Mouse (Mus musculus) induced T-regulatory cell, adult 2 months (primary cell): ENCODE data around the gene Tex44.

ENCODE experiments used
- DNase-seq: peaks from one replicate; pipeline ENCODE4 v3.0.0-alpha.2; 2012; ENCODE audit warnings: low read depth

Gene Tex44

DNA sequence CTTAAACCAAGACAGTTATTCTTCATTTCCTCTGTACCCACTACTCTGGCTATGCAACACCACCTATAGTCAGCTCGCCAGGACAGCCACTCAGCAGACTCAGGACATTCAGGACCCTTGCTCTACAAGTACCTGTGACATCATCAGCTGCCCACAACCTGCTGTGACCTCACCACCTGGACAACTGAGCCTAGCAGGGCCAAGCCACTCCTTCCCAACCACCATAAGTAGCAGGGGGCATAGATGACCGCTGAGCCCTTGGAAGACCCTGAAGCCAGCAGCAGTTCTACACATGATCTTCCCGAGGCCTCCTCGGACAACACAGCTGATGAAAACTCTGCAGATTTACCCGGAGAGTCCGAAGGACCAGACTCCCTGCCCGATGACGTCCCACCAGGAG lies at the start of gene Tex44, which contains the start of gene Nmur1:
TSS of gene Tex44 (plus strand) at position 202 of the 400 bp plus-strand sequence.
TSS of gene Nmur1 (minus strand) at position 101 of the 400 bp plus-strand sequence.
- no peak for DNase-seq

DNA sequence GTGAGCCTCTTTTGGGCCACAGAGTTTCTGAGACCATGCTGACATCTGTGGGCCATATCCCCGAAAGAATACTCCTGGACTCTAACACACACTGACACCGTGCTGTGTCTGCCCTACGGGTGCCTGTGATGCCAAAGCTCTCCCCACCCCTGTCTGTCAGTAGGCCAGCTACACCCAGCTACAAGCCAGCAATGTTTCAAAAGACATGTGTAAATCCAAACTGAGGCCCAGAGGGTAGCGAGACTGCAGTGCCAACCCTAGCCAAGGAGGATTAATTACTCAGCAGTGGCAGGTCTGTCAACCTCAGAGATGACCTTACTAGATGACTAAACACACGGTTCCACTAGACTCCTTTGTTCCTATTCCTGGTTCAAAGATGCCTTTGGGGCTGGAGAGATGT lies 49.8 kb upstream of the Tex44 start:
- no peak for DNase-seq

DNA sequence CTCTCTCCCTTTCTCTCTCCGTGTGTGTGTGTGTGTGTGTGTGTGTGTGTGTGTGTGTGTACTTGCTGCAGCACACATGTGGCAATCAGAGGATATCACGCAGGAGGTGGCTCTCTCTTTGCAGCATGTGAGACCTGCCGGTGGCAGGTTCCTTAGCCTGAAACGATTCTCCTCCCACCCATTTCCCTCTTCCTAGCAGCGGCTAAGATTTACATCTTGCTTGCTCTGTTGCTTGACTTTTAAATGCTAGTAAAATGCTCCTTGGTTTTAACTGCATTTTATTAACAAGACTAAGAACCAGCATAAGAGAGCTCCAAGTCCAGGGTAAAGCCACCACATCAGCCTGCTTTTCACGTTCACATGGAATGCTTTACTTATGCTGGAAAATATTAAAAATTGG lies 47.5 kb upstream of the Tex44 start:
- DNase-seq: no peak

DNA sequence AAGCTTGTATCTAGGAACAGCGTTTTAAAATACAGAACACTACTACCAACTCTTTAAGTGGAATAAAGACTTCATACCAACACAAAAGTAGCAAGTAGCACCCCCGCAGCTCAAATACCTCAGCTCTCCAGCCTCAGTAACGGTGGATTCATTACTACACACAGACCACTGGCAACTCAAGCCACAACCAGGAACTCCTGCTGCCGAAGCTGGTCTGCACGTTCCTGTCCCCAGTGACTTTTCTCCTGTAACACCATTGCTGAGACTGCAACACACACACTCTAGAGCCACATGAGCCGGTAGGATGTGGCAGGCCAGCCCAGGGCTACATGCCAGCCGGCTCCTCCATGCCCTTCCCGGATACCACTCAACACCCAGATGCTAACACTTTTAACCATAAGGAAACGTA lies 47.0 kb upstream of the Tex44 start:
- DNase-seq: no peak

DNA sequence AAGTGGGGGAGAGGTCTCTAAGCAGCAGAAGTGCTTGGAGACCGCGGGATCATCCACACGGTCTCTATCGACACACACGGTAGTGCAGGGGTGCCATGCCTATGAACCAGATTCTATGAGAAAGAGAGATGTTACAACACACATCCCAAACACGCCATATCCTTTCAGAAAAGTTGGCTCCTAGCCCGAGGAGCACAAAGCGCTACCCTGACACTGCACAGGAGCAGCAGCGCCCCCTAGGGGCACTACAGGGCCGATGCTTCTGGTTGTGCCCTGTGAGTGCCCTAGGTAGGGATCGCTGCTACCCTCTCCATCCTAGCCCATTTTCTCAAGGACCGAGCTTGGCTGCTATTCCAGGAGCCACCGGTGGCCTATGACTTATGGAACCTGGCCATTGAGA lies 45.1 kb upstream of the Tex44 start:
- peak; percentile 79 for DNase-seq

DNA sequence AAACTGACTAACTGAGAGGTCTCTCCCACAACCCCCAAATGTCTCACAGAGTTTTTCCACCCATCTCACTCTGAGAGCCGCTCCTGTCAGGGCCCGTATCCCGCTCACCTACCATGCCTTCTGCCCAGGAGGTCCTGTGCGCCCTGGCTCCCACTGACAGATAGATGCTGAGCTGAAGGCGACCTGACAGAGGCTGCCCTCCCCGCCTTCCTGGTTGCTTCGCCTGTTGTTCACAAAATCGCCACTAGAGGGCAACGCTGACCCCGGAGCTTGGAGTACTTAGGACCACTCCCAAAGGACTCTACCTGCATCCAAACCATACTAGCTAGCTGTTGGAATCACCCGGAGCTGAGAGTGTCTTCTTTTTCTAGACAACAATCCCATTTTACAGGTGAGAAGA lies 36.9 kb upstream of the Tex44 start:
- DNase-seq: peak; percentile 90

DNA sequence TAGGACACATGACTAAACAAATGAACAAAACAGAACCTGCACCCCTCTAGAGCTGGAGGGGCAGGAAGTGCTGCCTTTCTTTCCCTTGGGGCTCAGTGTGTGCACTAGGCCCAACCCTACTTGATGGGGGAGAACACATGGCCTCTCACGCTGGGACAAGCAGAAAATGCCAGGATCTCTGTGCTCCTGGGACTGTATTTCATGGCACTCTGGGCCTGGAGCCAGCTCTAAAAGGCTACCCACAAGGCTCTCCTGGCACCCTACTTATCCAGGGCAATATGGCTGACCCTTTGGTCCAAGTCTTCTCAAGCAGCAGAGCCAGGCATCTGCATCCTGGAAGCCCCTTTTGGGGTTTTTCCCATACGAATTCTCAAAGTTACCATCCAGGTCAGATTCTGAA lies 34.7 kb upstream of the Tex44 start:
- DNase-seq: no peak

DNA sequence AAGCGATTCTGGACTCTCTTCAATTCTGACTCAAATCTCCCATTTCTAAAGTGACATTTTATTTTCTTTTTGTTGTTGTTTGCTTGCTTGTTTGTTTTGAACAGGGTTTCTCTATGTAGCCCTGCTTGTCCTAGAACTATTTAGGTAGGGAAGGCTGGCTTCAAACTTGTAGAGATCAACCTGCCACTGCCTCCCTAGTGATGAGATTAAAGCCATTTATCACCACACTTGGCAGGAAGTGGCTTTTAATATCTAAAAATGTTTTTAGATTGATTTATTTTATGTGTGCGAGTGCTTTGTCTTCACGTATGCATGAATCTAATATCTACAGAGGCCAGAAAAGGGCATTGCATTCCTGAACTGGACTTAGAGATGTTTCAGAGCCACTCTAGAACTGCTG lies 32.9 kb upstream of the Tex44 start:
- DNase-seq: peak; percentile 65

DNA sequence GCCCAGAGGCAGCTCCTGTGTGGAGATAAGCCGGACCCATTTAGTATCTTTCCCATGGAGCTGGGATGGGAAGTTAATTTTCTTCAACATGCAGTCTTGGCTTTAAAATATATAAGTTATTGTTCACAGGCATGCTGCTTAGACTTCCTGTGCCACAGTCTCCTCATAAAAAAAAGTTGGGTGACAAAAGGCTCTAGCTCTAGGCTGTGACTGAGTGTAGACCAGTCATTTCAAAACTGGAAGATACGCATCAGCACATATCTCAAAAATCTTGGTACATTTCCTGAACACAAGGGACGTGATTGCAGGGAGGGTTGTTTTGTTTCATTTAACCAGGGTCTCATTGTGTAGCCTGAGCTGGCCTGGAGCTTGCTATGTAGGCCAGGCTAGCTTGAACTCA lies 31.9 kb upstream of the Tex44 start:
- DNase-seq: peak; percentile 92

DNA sequence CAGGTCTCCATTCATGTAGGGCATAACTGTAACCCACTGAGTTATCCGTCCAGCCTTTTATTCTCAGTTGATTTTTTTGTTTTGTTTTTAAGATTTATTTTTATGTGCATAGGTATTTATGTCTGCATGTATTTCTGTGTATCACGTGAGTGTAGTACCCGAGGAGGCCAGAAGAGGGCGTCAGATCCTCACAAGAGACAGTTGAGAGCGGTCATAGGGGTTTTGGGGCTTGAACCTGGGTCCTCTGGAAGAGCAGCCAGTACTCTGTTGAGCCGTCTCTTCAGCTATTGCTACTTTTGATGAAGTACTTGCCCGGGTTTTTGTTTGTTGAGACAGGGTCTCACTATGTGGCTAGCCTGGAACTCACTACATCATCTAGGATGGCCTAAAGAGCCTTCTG lies 30.2 kb upstream of the Tex44 start:
- peak; percentile 59 for DNase-seq

DNA sequence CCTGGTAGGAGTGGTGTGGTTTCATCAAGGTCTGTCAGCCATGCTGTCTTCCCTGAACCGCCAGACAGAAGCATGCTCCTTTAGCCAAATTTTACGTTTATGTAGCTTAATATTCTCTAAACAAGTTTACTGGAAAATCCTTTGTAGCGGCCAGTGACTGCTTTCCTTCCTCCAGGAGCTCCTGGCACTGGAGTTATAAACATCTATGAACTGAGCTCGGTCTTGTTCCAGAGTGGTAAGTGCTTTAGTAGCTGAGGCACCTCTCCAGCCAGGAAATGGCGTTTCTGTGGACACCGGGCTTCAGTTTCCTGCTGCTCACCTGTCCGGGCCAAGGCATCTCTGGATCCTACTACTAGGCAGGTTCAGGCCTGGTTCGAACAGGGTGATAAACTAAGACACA lies 28.5 kb upstream of the Tex44 start:
- no peak for DNase-seq

DNA sequence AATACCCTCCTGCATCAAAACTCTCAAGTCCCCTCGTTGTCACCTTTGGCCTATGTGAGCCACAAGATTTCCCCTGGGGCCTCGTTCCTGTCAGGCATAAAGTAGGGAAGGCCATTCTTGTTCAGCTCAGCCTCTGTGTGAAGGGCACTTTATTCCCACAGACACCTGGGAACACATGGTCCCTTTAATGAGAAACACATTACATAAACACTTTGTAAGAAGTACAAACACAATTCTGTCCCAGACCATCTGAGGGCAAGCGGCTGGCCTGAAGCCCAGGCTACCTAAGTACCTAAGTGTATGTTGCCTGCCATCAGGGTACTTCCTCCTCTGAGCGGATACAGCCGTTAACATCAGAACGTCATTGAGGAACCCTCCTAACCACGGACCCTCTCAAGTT lies 27.9 kb upstream of the Tex44 start:
- DNase-seq: no peak

DNA sequence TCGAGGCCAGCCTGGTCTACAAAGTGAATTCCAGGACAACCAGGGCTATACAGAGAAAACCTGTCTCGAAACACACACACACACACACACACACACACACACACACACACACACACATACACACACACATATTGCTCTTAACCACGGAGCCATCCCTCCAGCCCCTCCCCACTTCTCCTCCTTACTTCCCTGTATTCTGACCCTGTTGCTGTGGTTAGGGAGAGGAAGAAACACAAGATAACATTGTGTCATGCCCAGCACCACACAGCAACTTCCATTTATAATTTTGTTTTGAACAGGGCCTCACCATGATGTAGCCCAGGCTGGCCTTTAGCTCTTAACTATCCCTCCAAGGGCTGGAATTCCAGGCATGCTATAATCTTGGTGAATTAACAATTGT lies 26.8 kb upstream of the Tex44 start:
- no peak for DNase-seq

DNA sequence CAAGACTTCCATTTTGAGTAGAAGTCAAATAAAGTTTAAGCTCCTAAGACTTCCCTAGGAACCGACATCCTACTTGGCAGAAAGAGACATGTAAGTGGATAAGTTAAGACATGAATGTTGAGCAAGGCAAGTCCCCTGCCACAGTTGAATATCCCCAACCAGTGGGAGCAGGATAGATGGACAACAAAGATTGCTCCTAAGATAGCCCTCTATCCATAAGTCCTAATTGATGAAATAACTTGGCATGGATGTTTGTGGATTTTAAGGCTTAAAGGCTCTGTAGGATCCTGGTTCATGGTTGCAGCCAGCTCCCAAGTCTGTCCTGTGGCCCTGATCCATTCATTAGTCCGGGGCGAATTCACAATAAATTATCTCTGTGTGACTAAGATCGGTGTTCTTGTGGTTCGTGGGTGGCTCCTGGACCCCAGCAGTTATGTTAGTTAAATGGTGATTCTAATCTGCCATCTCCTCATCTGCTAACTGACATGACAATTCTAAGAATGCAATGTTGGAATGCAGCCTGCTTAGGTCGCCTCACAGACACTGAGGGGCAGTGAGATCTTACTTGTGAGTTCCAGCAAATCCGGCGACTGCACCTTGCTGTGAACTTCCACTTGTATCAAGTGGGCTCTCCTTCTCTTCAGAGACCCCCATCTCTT lies 25.9 kb upstream of the Tex44 start:
- DNase-seq: no peak

DNA sequence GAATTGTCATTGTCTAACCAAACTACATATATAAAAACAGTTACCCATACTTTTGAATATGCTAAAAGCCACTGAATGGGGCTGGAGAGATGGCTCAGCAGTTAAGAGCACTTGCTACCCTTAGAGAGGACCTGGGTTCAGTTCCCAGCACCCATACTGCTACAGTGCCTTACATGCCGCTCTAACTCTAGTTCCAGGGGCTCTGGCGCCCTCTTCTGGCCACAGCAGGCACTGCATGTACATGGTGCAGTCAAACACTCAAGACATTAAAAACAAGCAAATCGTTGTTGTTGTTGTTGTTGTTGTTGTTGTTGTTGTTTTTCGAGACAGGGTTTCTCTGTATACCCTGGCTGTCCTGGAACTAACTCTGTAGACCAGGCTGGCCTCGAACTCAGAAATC lies 21.3 kb upstream of the Tex44 start:
- peak; percentile 70 for DNase-seq

DNA sequence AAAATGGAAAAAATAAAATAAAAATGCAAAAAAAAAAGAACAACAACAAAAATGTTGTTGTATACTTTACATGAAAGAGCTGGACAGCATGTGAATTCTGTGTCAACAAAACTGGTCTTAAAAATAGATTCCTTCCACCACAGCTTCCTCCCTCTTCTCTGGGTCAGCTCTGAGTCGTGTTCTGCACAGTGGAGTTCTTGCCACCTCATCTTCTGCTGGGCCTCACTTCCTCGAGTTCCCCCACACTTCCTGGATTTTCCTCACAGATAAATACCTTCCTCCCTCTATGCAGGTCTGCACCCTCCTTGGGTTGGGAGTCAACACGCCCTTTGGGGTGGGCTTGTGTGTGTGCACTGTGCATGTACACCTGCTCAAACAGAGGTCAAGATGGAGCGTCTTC lies 19.8 kb upstream of the Tex44 start:
- DNase-seq: no peak

DNA sequence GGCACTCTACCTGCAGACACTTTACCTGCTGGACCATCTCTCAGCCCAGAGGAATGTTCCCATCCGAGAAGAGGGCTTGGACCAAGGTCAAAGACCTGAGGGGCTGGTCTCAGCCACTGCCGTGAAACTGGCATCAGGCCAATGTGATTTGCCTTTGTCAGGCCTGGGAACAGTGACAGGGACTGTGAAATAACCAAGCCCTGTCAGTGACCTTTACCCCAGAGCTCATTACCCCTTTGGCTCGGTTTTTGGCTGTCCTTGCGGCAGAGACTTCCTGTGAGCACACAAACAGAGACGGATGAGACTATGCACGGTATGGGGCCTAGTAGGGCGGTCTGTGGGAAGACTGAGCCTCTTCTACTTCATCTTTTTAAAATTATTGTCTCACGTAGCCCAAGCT lies 19.2 kb upstream of the Tex44 start:
- DNase-seq: peak; percentile 71

DNA sequence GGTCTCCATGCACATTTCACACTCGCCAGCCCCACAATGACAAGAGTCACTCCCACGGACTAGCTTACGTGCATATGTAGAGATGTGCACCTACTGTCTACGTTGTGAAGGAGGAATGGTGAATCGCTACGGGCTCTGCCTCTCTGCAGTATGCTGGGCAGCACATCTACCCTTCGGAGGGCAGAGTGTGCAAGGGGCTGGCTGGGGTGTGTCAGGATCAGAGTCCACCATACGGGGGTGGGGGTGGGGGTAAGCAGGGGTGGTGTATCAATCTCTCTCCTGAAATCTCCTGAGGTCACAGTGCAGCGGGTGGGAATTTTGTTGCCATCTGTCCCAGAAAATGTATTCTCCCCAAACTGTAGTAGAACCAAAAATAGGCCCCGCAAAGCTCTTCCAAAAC lies 17.6 kb upstream of the Tex44 start:
- DNase-seq: no peak

DNA sequence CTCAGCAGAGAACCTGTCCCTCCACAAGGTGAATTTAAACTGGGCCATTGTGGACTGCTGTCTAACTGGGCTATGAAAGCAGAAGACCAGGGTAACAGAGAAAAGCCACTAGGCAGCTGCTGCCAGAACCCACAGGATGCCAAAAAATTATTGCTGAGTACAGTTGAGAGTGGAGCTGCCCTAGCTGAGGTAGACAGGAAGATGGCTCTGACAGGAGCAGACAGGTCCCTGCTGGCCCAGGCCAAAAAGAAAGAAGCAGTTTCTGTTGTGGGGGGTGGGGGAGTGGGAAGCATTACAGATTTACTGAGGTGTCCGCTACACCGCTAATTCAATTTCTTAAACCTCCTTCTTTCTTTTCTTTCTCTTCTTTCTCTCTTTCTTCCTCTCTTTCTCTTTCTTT lies 16.7 kb upstream of the Tex44 start:
- no peak for DNase-seq

DNA sequence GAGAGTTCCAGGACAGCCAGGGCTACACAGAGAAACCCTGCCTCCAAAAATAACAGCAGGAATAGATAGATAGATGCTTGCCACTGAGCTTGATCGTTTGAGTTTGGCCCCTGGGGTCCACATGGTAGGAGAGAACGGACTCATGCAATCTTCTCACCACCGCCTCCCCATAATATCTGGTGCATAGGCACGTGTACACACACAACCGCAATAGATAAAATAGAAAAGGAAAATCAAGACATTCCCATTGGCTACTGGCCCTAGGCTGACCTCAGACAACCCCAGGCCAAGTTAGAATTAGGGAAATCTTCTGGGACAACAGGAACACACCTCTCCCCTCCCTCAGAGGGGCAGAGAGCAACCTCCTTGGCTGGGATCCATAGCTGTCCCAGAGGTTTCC lies 11.4 kb upstream of the Tex44 start:
- peak; percentile 43 for DNase-seq

DNA sequence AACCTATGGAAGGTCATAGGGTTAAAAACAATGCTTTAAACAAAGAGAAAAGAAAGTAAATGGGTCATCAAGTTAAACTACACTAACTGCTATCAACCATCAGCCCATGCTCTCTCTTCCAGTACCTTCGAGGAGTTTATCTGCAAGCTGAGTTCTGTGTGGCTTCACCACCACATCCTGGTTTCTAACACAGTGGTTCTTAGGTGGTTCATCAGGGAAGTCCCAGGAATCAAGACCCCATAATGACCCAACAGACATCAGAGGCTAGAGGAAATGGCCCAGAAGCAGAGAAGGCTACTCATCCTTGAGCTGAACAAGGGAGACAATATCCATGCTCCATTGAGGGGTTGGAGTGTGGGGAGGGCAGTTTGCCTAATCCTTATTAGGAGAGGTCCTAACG lies 11.0 kb upstream of the Tex44 start:
- DNase-seq: peak; percentile 82

DNA sequence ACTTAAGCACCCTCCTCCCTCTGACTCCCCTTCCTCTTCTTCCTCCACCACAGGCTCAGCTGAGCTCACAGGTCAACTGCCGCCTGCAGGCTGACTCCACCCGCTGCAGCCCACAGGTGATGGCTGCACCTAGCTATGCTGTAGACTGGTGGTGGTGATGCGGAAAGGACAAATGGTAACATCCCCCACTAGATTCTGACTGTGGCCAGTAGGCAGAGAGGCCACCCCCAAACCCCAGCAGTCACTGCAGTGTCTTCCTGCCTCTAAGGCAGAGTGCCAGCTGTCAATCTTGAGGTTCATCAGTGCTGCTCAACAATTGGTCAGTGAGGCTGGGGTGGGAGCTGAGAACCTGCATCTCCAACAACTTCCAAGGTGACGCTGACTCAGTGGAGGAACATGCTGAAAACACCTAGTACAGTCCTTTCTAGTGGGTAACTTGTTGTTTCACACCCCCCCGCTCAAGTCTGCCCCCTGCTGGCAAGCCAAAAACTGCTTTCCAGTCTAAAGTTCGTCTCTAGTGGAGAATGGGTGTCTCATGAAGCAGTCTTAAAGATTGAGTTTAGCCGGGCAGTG lies 10.4 kb upstream of the Tex44 start:
- peak; percentile 89 for DNase-seq

DNA sequence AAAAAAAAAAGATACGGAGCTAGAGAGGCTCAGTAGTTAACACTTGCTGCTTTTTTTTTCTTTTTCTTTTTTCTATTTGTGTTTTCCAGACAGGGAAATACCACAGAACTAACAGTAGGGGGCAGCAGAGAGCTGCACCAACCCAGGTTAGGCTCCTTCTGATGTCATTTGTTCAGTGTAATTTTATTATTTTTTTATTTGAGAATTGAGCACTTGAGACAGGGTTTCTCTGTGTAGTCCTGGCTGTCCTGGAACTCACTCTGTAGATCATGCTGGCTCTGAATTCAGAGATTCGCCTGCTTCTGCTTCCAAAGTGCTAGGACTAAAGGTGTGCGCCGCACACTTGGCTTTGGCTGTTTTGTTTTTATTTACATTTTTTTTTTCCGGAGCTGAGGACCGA lies 9.8 kb upstream of the Tex44 start:
- DNase-seq: peak; percentile 72

DNA sequence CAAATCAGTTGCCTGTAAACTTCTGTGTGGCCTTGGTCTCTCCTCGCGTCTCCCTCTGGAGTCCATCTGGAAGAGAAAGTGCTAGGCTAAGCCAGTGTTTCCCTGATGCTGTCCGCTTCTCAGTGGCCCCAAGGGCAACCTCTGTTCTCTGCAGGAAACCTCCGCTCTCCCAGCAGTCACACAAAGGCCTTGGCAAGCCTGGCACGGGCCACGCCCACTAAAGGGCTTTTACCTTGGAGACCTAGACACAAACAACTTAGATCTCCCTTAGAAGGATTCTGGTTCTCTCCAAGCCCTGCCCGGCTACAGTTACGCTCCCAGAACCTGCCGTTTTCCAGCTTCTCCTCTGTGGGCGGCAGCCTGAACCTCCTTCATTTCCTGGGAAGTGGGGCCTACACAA lies 5.1 kb upstream of the Tex44 start:
- DNase-seq: no peak
